Mouse (Mus musculus): Measurements from ENCODE around the gene Fndc3b. TPM values are rescaled to one million over a fixed set of nuclear protein-coding genes. Genes with fewer than 3 reads are reported as not detected.

Gene Fndc3b
- total RNA-seq, 2 experiments from 2014 or later: 18.8 to 29.2 TPM

- DNase-seq (ENCODE audit: low spot score in 2 of 2): no peak
- intact Hi-C loops (cut with DNase I): loop anchor here (10.0 kb wide), 1 partner anchor 126 kb away; no protein-coding TSS in a partner anchor
These were observed 131.9 kb downstream of the Fndc3b start for GRCm38 (mm10) chr3:27579229-27579628.

GRCm38 (mm10) chr3:27577349-27578025 lies 133.6 kb downstream of the Fndc3b start:
- intact Hi-C loops (cut with DNase I): loop anchor here (10.0 kb wide), 1 partner anchor 127 kb away; no protein-coding TSS in a partner anchor
- no peak for DNase-seq (ENCODE audit: low spot score in 2 of 2)

- no peak for DNase-seq (ENCODE audit: low spot score in 2 of 2)
- intact Hi-C loops (cut with DNase I): loop anchor here (10.0 kb wide), 1 partner anchor 131 kb away; no protein-coding TSS in a partner anchor
These were observed 136.9 kb downstream of the Fndc3b start for GRCm38 (mm10) chr3:27574241-27574640.

GRCm38 (mm10) chr3:27573458-27573857 lies 137.6 kb downstream of the Fndc3b start:
- intact Hi-C loops (cut with DNase I): loop anchor here (10.0 kb wide), 1 partner anchor 131 kb away; no protein-coding TSS in a partner anchor
- no peak for DNase-seq (ENCODE audit: low spot score in 2 of 2)

GRCm38 (mm10) chr3:27572305-27572704 lies 138.8 kb downstream of the Fndc3b start:
- intact Hi-C loops (cut with DNase I): loop anchor here (10.0 kb wide), 1 partner anchor 132 kb away; no protein-coding TSS in a partner anchor
- no peak for DNase-seq (ENCODE audit: low spot score in 2 of 2)

GRCm38 (mm10) chr3:27565314-27565713 lies 145.8 kb downstream of the Fndc3b start:
- intact Hi-C loops (cut with DNase I): no loop called here
- no peak for DNase-seq (ENCODE audit: low spot score in 2 of 2)

- intact Hi-C loops (cut with DNase I): no loop called here
- DNase-seq (ENCODE audit: low spot score in 2 of 2): no peak
These were observed 148.0 kb downstream of the Fndc3b start for GRCm38 (mm10) chr3:27563047-27563624.

- intact Hi-C loops (cut with DNase I): no loop called here
- DNase-seq (ENCODE audit: low spot score in 2 of 2): no peak
These were observed 148.6 kb downstream of the Fndc3b start for GRCm38 (mm10) chr3:27562476-27562875.

GRCm38 (mm10) chr3:27561921-27562320 lies 149.2 kb downstream of the Fndc3b start:
- DNase-seq (ENCODE audit: low spot score in 2 of 2): peak in 1 of 2 experiments; percentile 16
- intact Hi-C loops (cut with DNase I): no loop called here

GRCm38 (mm10) chr3:27559316-27559715 lies 151.8 kb downstream of the Fndc3b start:
- intact Hi-C loops (cut with DNase I): no loop called here

GRCm38 (mm10) chr3:27557100-27558004 lies 153.8 kb downstream of the Fndc3b start:
- DNase-seq (ENCODE audit: low spot score in 2 of 2): no peak
- intact Hi-C loops (cut with DNase I): no loop called here

More at GRCm38 (mm10) chr3:27559316-27559715, 151.8 kb downstream of the Fndc3b start:
- DNase-seq (ENCODE audit: low spot score in 2 of 2): no peak

GRCm38 (mm10) chr3:27555401-27555940 lies 155.6 kb downstream of the Fndc3b start:
- peak in 1 of 2 experiments; percentile 52 for DNase-seq (ENCODE audit: low spot score in 2 of 2)
- intact Hi-C loops (cut with DNase I): no loop called here

GRCm38 (mm10) chr3:27554325-27554724 lies 156.8 kb downstream of the Fndc3b start:
- intact Hi-C loops (cut with DNase I): no loop called here
- DNase-seq (ENCODE audit: low spot score in 2 of 2): no peak

GRCm38 (mm10) chr3:27553781-27554180 lies 157.3 kb downstream of the Fndc3b start:
- no peak for DNase-seq (ENCODE audit: low spot score in 2 of 2)
- intact Hi-C loops (cut with DNase I): no loop called here

GRCm38 (mm10) chr3:27551005-27551404 lies 160.1 kb downstream of the Fndc3b start:
- intact Hi-C loops (cut with DNase I): no loop called here
- no peak for DNase-seq (ENCODE audit: low spot score in 2 of 2)

- intact Hi-C loops (cut with DNase I): no loop called here
- DNase-seq (ENCODE audit: low spot score in 2 of 2): no peak
These were observed 160.7 kb downstream of the Fndc3b start for GRCm38 (mm10) chr3:27550409-27550808.

GRCm38 (mm10) chr3:27545651-27546050 lies 165.5 kb downstream of the Fndc3b start:
- intact Hi-C loops (cut with DNase I): no loop called here
- DNase-seq (ENCODE audit: low spot score in 2 of 2): no peak

GRCm38 (mm10) chr3:27544061-27544460 lies 167.0 kb downstream of the Fndc3b start:
- DNase-seq (ENCODE audit: low spot score in 2 of 2): no peak
- intact Hi-C loops (cut with DNase I): no loop called here

GRCm38 (mm10) chr3:27541841-27542240 lies 169.3 kb downstream of the Fndc3b start:
- intact Hi-C loops (cut with DNase I): no loop called here
- DNase-seq (ENCODE audit: low spot score in 2 of 2): no peak

- intact Hi-C loops (cut with DNase I): no loop called here
- DNase-seq (ENCODE audit: low spot score in 2 of 2): no peak
These were observed 169.9 kb downstream of the Fndc3b start for GRCm38 (mm10) chr3:27541181-27541580.
